24 mouse cellular contexts compared by ENCODE assay signal in genomic region chr3:51851596-51851995, GRCm38 (mm10).
A peak's percentile ranks its signal among the peaks of the same experiment; 100 is the strongest.
DNase-seq lines count a peak whose midpoint lies in the region; ATAC-seq lines count a peak whose summit lies in the region.
"Had no signal": no experiment of that assay in that cellular context is flagged by ENCODE, and none has a peak within 500 bp of the region (broad histone marks: within the 10 kb centered on the region; RNA-seq: fewer than 3 reads in every experiment).

No protein-coding gene starts in this region.

- peak; percentile 26 for DNase-seq in embryo, embryonic 10.5 days (ENCODE audit: low spot score)
- no peak for DNase-seq in embryo, embryonic 9.5 days (ENCODE audit: extremely low spot score)
- DNase-seq in heart, adult 9 months (ENCODE audit: low spot score in 2 of 2): no peak
- DNase-seq in midbrain, embryonic 14.5 days: peak; percentile 52
- DNase-seq in fibroblast of lung, adult 2 months (ENCODE audit: low read depth): peak; percentile 13
- no peak for DNase-seq in adrenal gland, adult 2 months
- DNase-seq: adrenal gland, postnatal 36 days; cerebellum, adult 2 months; gastrocnemius, postnatal 14 days; heart, adult 2 months; kidney, adult 2 months; kidney, postnatal 14 days; liver, postnatal 0 days; lung, postnatal 4 days; spleen, adult 18-20 months; thymus, adult 18-20 months; thymus, postnatal 4 days had no signal

- no peak overlapping the region for H3K27ac ChIP-seq in heart, embryonic 16.5 days (ENCODE audit: low read length)
- 0 out of 2 replicates have a peak overlapping the region, but pooled peaks have one; percentile 2 for H3K27ac ChIP-seq in midbrain, embryonic 14.5 days (replicated peaks; ENCODE audit: low read depth, low read length)
- H3K27ac ChIP-seq in midbrain, embryonic 15.5 days: no peak overlapping the region
- H3K27ac ChIP-seq: forebrain, embryonic 13.5 days; heart, adult 2 months; limb, embryonic 10.5 days; neural tube, embryonic 12.5 days had no signal

- no peaks in the 10 kb centered on the region; the same call in 1 of the 2 replicates for H3K9me3 ChIP-seq in heart, embryonic 16.5 days (replicated peaks; ENCODE audit: control insufficient read depth, low read length)
- no peaks in the 10 kb centered on the region for H3K9me3 ChIP-seq in midbrain, embryonic 14.5 days (ENCODE audit: control insufficient read depth, low read length)
- H3K9me3 ChIP-seq in midbrain, embryonic 15.5 days: no peaks in the 10 kb centered on the region
- H3K9me3 ChIP-seq: forebrain, embryonic 13.5 days; G1E; limb, embryonic 10.5 days; neural tube, embryonic 12.5 days had no signal

- H3K27me3 ChIP-seq in heart, embryonic 16.5 days (ENCODE audit: control insufficient read depth, insufficient read depth, low read length): no peaks in the 10 kb centered on the region
- H3K27me3 ChIP-seq in midbrain, embryonic 14.5 days (ENCODE audit: control insufficient read depth, insufficient read depth, low read length): no peaks in the 10 kb centered on the region
- H3K27me3 ChIP-seq in midbrain, embryonic 15.5 days (replicated peaks): no peaks in the 10 kb centered on the region
- H3K27me3 ChIP-seq: forebrain, embryonic 13.5 days; neural tube, embryonic 12.5 days had no signal

- H3K4me2 ChIP-seq in heart, embryonic 16.5 days (ENCODE audit: low read depth, low read length): peak overlapping the region; percentile 29; the same call in 1 of the 2 replicates
- H3K4me2 ChIP-seq in midbrain, embryonic 14.5 days (ENCODE audit: low read length): no peak overlapping the region
- no peak overlapping the region for H3K4me2 ChIP-seq in midbrain, embryonic 15.5 days
- H3K4me2 ChIP-seq: forebrain, embryonic 13.5 days; neural tube, embryonic 12.5 days had no signal

- no peak overlapping the region for H3K4me3 ChIP-seq in heart, embryonic 16.5 days (ENCODE audit: low read length)
- H3K4me3 ChIP-seq in midbrain, embryonic 14.5 days (replicated peaks; ENCODE audit: low read depth, low read length): no peak overlapping the region
- H3K4me3 ChIP-seq in midbrain, embryonic 15.5 days: no peak overlapping the region
- H3K4me3 ChIP-seq: forebrain, embryonic 13.5 days; heart, adult 2 months; limb, embryonic 10.5 days; neural tube, embryonic 12.5 days had no signal

- no peak overlapping the region for H3K9ac ChIP-seq in heart, embryonic 16.5 days (ENCODE audit: low read length)
- H3K9ac ChIP-seq in midbrain, embryonic 14.5 days (replicated peaks; ENCODE audit: low read length): no peak overlapping the region
- H3K9ac ChIP-seq in midbrain, embryonic 15.5 days: no peak overlapping the region
- H3K9ac ChIP-seq: forebrain, embryonic 13.5 days; liver, postnatal 0 days; neural tube, embryonic 12.5 days had no signal

- WGBS in heart, embryonic 16.5 days: 56% methylated on average over 7 of the region's 7 CpGs
- WGBS in midbrain, embryonic 14.5 days: 68% methylated on average over 7 of the region's 7 CpGs
- WGBS in midbrain, embryonic 15.5 days: 67% methylated on average over 7 of the region's 7 CpGs

- ATAC-seq in heart, embryonic 16.5 days (replicated peaks; ENCODE audit: extremely low read depth, insufficient read depth, low FRiP score): no peak
- no peak for ATAC-seq in midbrain, embryonic 14.5 days (ENCODE audit: low FRiP score, low TSS enrichment)
- no peak for ATAC-seq in midbrain, embryonic 15.5 days (replicated peaks)
- ATAC-seq: forebrain, embryonic 13.5 days; inflammation-experienced regulatory T-cells, adult 6 months; liver, postnatal 0 days had no signal

- H3K4me1 ChIP-seq in heart, embryonic 16.5 days (ENCODE audit: control insufficient read depth, insufficient read depth, low read length): no peaks in the 10 kb centered on the region
- 0 out of 2 replicates have a peak, but pooled peaks cover 3% of the 10 kb centered on the region for H3K4me1 ChIP-seq in midbrain, embryonic 14.5 days (ENCODE audit: control insufficient read depth, insufficient read depth, low read length)
- H3K4me1 ChIP-seq in midbrain, embryonic 15.5 days: peaks cover 7% of the 10 kb centered on the region; the same call in 1 of the 2 replicates
- H3K4me1 ChIP-seq: forebrain, embryonic 13.5 days had no signal

- H3K36me3 ChIP-seq in heart, embryonic 16.5 days (ENCODE audit: control insufficient read depth, insufficient read depth): no peaks in the 10 kb centered on the region
- peaks cover 8% of the 10 kb centered on the region; the same call in 1 of the 2 replicates for H3K36me3 ChIP-seq in midbrain, embryonic 14.5 days (ENCODE audit: control insufficient read depth, insufficient read depth, low read length)
- no peaks in the 10 kb centered on the region for H3K36me3 ChIP-seq in midbrain, embryonic 15.5 days (replicated peaks)
- H3K36me3 ChIP-seq: G1E had no signal

Comparison
In these comparisons a context has a peak if more than half of its experiments do, and no peak if none do; other contexts are left out.
1. DNase-seq: peak in embryo, embryonic 10.5 days (single experiment), midbrain, embryonic 14.5 days (single experiment) and fibroblast of lung, adult 2 months (single experiment); none in embryo, embryonic 9.5 days (single experiment), heart, adult 9 months (0 of 2) and adrenal gland, adult 2 months (single experiment).